ENCODE assay signal across 17 mouse cellular contexts in the genomic region with DNA sequence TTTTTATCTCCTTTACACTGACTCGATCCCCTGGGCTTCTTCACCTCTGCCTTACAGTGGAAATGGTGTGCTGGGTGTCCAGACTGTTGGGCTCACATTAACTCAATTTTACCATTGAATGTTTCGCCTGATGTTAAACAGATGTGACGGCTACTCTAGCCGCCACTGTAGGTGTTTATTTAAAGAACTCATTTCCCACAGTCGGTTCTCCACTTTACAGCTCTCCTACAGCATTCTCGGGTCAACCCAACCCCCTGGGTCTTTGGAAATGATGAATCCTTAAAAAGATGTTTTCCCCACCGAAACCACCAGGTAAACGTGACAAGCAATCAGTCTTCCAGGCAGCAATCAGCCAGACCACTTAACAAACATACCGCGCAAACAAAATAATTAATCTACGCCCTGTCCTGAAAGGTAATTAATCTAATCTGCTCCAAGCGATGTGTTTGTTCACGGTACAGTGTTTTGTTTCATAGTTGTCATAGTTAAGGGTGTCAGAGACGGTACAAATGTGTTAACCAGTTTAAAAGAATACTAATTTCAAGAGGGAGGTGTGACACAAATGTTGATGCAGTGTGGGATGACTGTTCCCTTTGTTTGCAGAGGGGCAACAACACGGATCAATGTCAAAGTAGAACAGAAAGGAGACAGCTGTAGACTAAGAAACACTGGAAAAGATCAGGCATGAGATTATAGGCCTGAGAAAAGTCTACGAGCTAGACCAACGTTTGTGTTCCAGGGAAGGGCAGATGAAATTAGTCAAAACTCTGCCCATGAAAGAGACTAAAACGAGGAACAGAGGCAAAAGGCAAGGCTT.
DNase-seq lines count a peak whose midpoint lies in the region; ATAC-seq lines count a peak whose summit lies in the region.
"Had no signal": no experiment of that assay in that cellular context is flagged by ENCODE, and none has a peak within 500 bp of the region (broad histone marks: within the 10 kb centered on the region; RNA-seq: fewer than 3 reads in every experiment).

No protein-coding gene starts in this region.

- H3K4me1 ChIP-seq in hindbrain, embryonic 10.5 days (replicated peaks) = peaks cover 12% of the 10 kb centered on the region
- H3K4me1 ChIP-seq in hindbrain, embryonic 14.5 days (replicated peaks; ENCODE audit: control insufficient read depth, insufficient read depth, low read length) = no peaks in the 10 kb centered on the region
- H3K4me1 ChIP-seq in neural tube, embryonic 15.5 days = no peaks in the 10 kb centered on the region
- peaks cover 20% of the 10 kb centered on the region for H3K4me1 ChIP-seq in limb, embryonic 10.5 days
- H3K4me1 ChIP-seq: liver, embryonic 12.5 days; neural tube, embryonic 12.5 days had no signal

- H3K9me3 ChIP-seq in hindbrain, embryonic 10.5 days = no peaks in the 10 kb centered on the region
- H3K9me3 ChIP-seq in hindbrain, embryonic 14.5 days (ENCODE audit: control insufficient read depth, low read length) = no peaks in the 10 kb centered on the region
- H3K9me3 ChIP-seq in neural tube, embryonic 15.5 days (replicated peaks) = no peaks in the 10 kb centered on the region
- no peaks in the 10 kb centered on the region for H3K9me3 ChIP-seq in limb, embryonic 10.5 days (replicated peaks)
- H3K9me3 ChIP-seq: liver, embryonic 12.5 days; neural tube, embryonic 12.5 days had no signal

- no peak overlapping the region; the same call in 1 of the 2 replicates for H3K4me2 ChIP-seq in hindbrain, embryonic 14.5 days (replicated peaks)
- no peak overlapping the region for H3K4me2 ChIP-seq in neural tube, embryonic 15.5 days
- H3K4me2 ChIP-seq: liver, embryonic 12.5 days; neural tube, embryonic 12.5 days had no signal

- DNase-seq in hindbrain, embryonic 10.5 days (ENCODE audit: low spot score) = peak; percentile 14
- no peak for DNase-seq in hindbrain, embryonic 14.5 days (ENCODE audit: low spot score)
- DNase-seq in neural tube, embryonic 10.5 days (ENCODE audit: extremely low spot score, low spot score) = peak; percentile 28
- DNase-seq in limb, embryonic 10.5 days (ENCODE audit: low spot score) = peak; percentile 41
- no peak for DNase-seq in cerebellum, postnatal 36 days
- DNase-seq in cerebellum, adult 9-11 months = no peak
- DNase-seq: adrenal gland, postnatal 25 days; cerebellum, adult 2 months; kidney, adult 9 months; lung, postnatal 36 days; right cerebral cortex, postnatal 14 days had no signal

- ATAC-seq in hindbrain, embryonic 14.5 days (ENCODE audit: low FRiP score) = no peak
- no peak for ATAC-seq in neural tube, embryonic 15.5 days (ENCODE audit: low FRiP score)
- no peak for ATAC-seq in activated CD4-positive, CD25-positive, alpha-beta regulatory T cell, adult 4 months
- ATAC-seq: liver, embryonic 12.5 days had no signal

- no peaks in the 10 kb centered on the region for H3K27me3 ChIP-seq in hindbrain, embryonic 10.5 days (ENCODE audit: insufficient read depth, poor library complexity, severe bottlenecking)
- H3K27me3 ChIP-seq in hindbrain, embryonic 14.5 days (ENCODE audit: control insufficient read depth, insufficient read depth, low read length) = no peaks in the 10 kb centered on the region
- H3K27me3 ChIP-seq in neural tube, embryonic 15.5 days (replicated peaks) = no peaks in the 10 kb centered on the region
- no peaks in the 10 kb centered on the region for H3K27me3 ChIP-seq in limb, embryonic 10.5 days (ENCODE audit: low read depth, poor library complexity, severe bottlenecking)
- H3K27me3 ChIP-seq: CH12.LX; liver, embryonic 12.5 days; neural tube, embryonic 12.5 days had no signal

- H3K27ac ChIP-seq in hindbrain, embryonic 10.5 days = peak overlapping the region; percentile 5; the same call in 1 of the 2 replicates
- H3K27ac ChIP-seq in hindbrain, embryonic 14.5 days = no peak overlapping the region
- no peak overlapping the region for H3K27ac ChIP-seq in neural tube, embryonic 15.5 days (replicated peaks)
- peak overlapping the region; percentile 51; the same call in 1 of the 2 replicates for H3K27ac ChIP-seq in limb, embryonic 10.5 days
- H3K27ac ChIP-seq: liver, embryonic 12.5 days; neural tube, embryonic 12.5 days had no signal

- 51% methylated on average over 18 of the region's 18 CpGs for WGBS in hindbrain, embryonic 10.5 days
- WGBS in hindbrain, embryonic 14.5 days = 36% methylated on average over 18 of the region's 18 CpGs
- 49% methylated on average over 18 of the region's 18 CpGs for whole genome bisulfite sequencing in neural tube, embryonic 15.5 days
- WGBS in limb, embryonic 10.5 days = 22% methylated on average over 18 of the region's 18 CpGs

- H3K4me3 ChIP-seq in hindbrain, embryonic 10.5 days = no peak overlapping the region
- H3K4me3 ChIP-seq in hindbrain, embryonic 14.5 days (replicated peaks; ENCODE audit: low read length) = no peak overlapping the region
- H3K4me3 ChIP-seq in neural tube, embryonic 15.5 days (replicated peaks) = no peak overlapping the region
- H3K4me3 ChIP-seq in limb, embryonic 10.5 days = 0 out of 2 replicates have a peak overlapping the region, but pooled peaks have one; percentile 1
- H3K4me3 ChIP-seq: erythroblast, embryonic 14.5 days; liver, embryonic 12.5 days; neural tube, embryonic 12.5 days had no signal

- no peaks in the 10 kb centered on the region for H3K36me3 ChIP-seq in hindbrain, embryonic 10.5 days
- H3K36me3 ChIP-seq in hindbrain, embryonic 14.5 days (replicated peaks; ENCODE audit: control insufficient read depth, insufficient read depth) = no peaks in the 10 kb centered on the region
- no peaks in the 10 kb centered on the region for H3K36me3 ChIP-seq in neural tube, embryonic 15.5 days
- no peaks in the 10 kb centered on the region for H3K36me3 ChIP-seq in limb, embryonic 10.5 days
- H3K36me3 ChIP-seq: liver, embryonic 12.5 days; neural tube, embryonic 12.5 days had no signal

- no peak overlapping the region for H3K9ac ChIP-seq in hindbrain, embryonic 14.5 days
- H3K9ac ChIP-seq in neural tube, embryonic 15.5 days (replicated peaks) = no peak overlapping the region
- H3K9ac ChIP-seq: liver, embryonic 12.5 days; neural tube, embryonic 12.5 days had no signal

Comparison
In these comparisons a context has a peak if more than half of its experiments do, and no peak if none do; other contexts are left out.
1. DNase-seq: peak in hindbrain, embryonic 10.5 days (single experiment), neural tube, embryonic 10.5 days (single experiment) and limb, embryonic 10.5 days (single experiment); none in hindbrain, embryonic 14.5 days (single experiment), cerebellum, postnatal 36 days (0 of 2) and cerebellum, adult 9-11 months (single experiment).
2. H3K27ac ChIP-seq: peak in hindbrain, embryonic 10.5 days (single experiment) and limb, embryonic 10.5 days (single experiment); none in hindbrain, embryonic 14.5 days (single experiment) and neural tube, embryonic 15.5 days (single experiment).